Mouse (Mus musculus) megakaryocyte, embryonic 14.5 days (primary cell): ENCODE data around the gene Minos1. TPM values are rescaled to one million over a fixed set of nuclear protein-coding genes. Genes with fewer than 3 reads are reported as not detected.

Experiments
- H3K27me3 ChIP-seq: replicated peaks from 2 replicates; pipeline ENCODE3; 2012; ENCODE audit warnings: inconsistent platforms
- H3K36me3 ChIP-seq: replicated peaks from 2 replicates; pipeline ENCODE3; 2012; ENCODE audit warnings: low read length, inconsistent platforms, mixed read lengths
- H3K4me1 ChIP-seq: 2 replicates; pipeline ENCODE4 v1.6.1; 2012; ENCODE audit warnings: inconsistent platforms
- H3K4me3 ChIP-seq: replicated peaks from 2 replicates; pipeline ENCODE3; 2012; ENCODE audit warnings: moderate library complexity, mild to moderate bottlenecking, inconsistent platforms
- H3K9me3 ChIP-seq: 2 replicates; pipeline ENCODE4 v1.6.1; 2012; ENCODE audit warnings: inconsistent platforms
- FLI1 ChIP-seq: IDR thresholded peaks from 2 replicates; pipeline ENCODE4 v1.6.1; 2012; ENCODE audit warnings: low read length, inconsistent platforms, mixed read lengths
- GATA1 ChIP-seq: IDR thresholded peaks from 3 replicates; pipeline ENCODE4 v1.6.1; 2012; ENCODE audit warnings: mixed read lengths, low read length, inconsistent platforms, borderline replicate concordance
- polyA plus RNA-seq: library from polyadenylated mRNA; stranded (reverse); fragments of >175 nt; gene quantifications from 2 replicates; pipeline ENCODE4 v1.2.3, GENCODE M21; 2012; ENCODE audit warnings: low replicate concordance; ENCODE audit not compliant: insufficient read depth

The Minos1 gene
- polyA plus RNA-seq, 1 experiment: 27.4 TPM

- no peak for TF ChIP-seq FLI1
- no peak for TF ChIP-seq GATA1
- peaks cover 35% of the 10 kb centered on the region for H3K27me3 ChIP-seq
- no peaks in the 10 kb centered on the region for H3K36me3 ChIP-seq
- no peaks in the 10 kb centered on the region; the same call in 1 of the 2 replicates for H3K4me1 ChIP-seq
- no peak overlapping the region for H3K4me3 ChIP-seq
- peaks cover 3% of the 10 kb centered on the region for H3K9me3 ChIP-seq
Measured at GRCm38 (mm10) chr4:139053391-139053790, 77.5 kb downstream of the Minos1 start.

- Histone ChIP-seq H3K9me3 (peaks cover 9% of the 10 kb centered on the region), H3K27me3 (peaks cover 34% of the 10 kb centered on the region), H3K4me1 (no peaks in the 10 kb centered on the region; the same call in 1 of the 2 replicates), H3K36me3 (no peaks in the 10 kb centered on the region), H3K4me3 (no peak overlapping the region)
- TF ChIP-seq FLI1: no peak
- TF ChIP-seq GATA1: no peak
Measured at GRCm38 (mm10) chr4:139052796-139053195, 78.1 kb downstream of the Minos1 start.

Other genes with a start within 250 kb of the Minos1 start
- gene Otud3, start 217.2 kb downstream of the Minos1 start, polyA plus RNA-seq: 1.4 and 1.7 TPM in 2 replicates
- not detected in 2 replicates for gene Rnf186, start 164.0 kb downstream of the Minos1 start, polyA plus RNA-seq
- gene Tmco4, start 158.2 kb downstream of the Minos1 start, polyA plus RNA-seq: 0.99 and 3.2 TPM in 2 replicates
- gene Htr6, start 55.5 kb downstream of the Minos1 start, polyA plus RNA-seq: 3.9 TPM in 1 of 2 replicates, not detected in the other
- gene Nbl1, start 38.1 kb downstream of the Minos1 start, polyA plus RNA-seq: 0.47 TPM in 1 of 2 replicates, not detected in the other
- 104 and 238 TPM in 2 replicates for gene Capzb, start 61.8 kb upstream of the Minos1 start, polyA plus RNA-seq
- 26.5 and 33.4 TPM in 2 replicates for gene Pqlc2, start 179.6 kb upstream of the Minos1 start, polyA plus RNA-seq
- 35.7 and 43.6 TPM in 2 replicates for gene Akr7a5, start 179.6 kb upstream of the Minos1 start, polyA plus RNA-seq
- 38.8 and 55.8 TPM in 2 replicates for gene Mrto4, start 221.5 kb upstream of the Minos1 start, polyA plus RNA-seq
- gene Emc1, start 221.5 kb upstream of the Minos1 start, polyA plus RNA-seq: 2.2 and 3.3 TPM in 2 replicates
- 58.6 and 69.3 TPM in 2 replicates for gene Ubr4, start 221.5 kb upstream of the Minos1 start, polyA plus RNA-seq